Mouse (Mus musculus): ENCODE measurements around the gene Kcnh4.

Kcnh4 gene

GRCm38 (mm10) chr11:100709201-100709810, 50.4 kb downstream of the Kcnh4 start:
- no peak for DNase-seq (ENCODE audit: low spot score)

- DNase-seq (ENCODE audit: low spot score) = no peak
Measured at GRCm38 (mm10) chr11:100705095-100705747, 54.5 kb downstream of the Kcnh4 start.

GRCm38 (mm10) chr11:100703851-100704531, 55.8 kb downstream of the Kcnh4 start, which contains the start of gene Dhx58:
Gene Dhx58 (minus strand): TSS chr11:100704271.
- no peak for DNase-seq (ENCODE audit: low spot score)

GRCm38 (mm10) chr11:100703366-100703765, 56.4 kb downstream of the Kcnh4 start:
- no peak for DNase-seq (ENCODE audit: low spot score)

- no peak for DNase-seq (ENCODE audit: low spot score)
Measured at GRCm38 (mm10) chr11:100702906-100703305, 56.8 kb downstream of the Kcnh4 start.

- DNase-seq (ENCODE audit: low spot score) = no peak
Measured at GRCm38 (mm10) chr11:100702081-100702851, 57.5 kb downstream of the Kcnh4 start.

- DNase-seq (ENCODE audit: low spot score) = no peak
Measured at GRCm38 (mm10) chr11:100701301-100701700, 58.4 kb downstream of the Kcnh4 start.

- no peak for DNase-seq (ENCODE audit: low spot score)
Measured at GRCm38 (mm10) chr11:100700710-100701109, 59.0 kb downstream of the Kcnh4 start.

- no peak for DNase-seq (ENCODE audit: low spot score)
Measured at GRCm38 (mm10) chr11:100697921-100698320, 61.8 kb downstream of the Kcnh4 start.

- peak; percentile 48 for DNase-seq (ENCODE audit: low spot score)
Measured at GRCm38 (mm10) chr11:100694926-100695325, 64.8 kb downstream of the Kcnh4 start.

GRCm38 (mm10) chr11:100693154-100693553, 66.6 kb downstream of the Kcnh4 start:
- DNase-seq (ENCODE audit: low spot score) = no peak

GRCm38 (mm10) chr11:100692164-100692616, 67.6 kb downstream of the Kcnh4 start, which contains the start of gene Zfp385c:
Gene Zfp385c (minus strand): TSS chr11:100692455.
- no peak for DNase-seq (ENCODE audit: low spot score)

- DNase-seq (ENCODE audit: low spot score) = no peak
Measured at GRCm38 (mm10) chr11:100690389-100690788, 69.4 kb downstream of the Kcnh4 start.

All from testis, postnatal 14 days (tissue).